Mouse (Mus musculus): Measurements from ENCODE around the gene Klhl2.

DNA sequence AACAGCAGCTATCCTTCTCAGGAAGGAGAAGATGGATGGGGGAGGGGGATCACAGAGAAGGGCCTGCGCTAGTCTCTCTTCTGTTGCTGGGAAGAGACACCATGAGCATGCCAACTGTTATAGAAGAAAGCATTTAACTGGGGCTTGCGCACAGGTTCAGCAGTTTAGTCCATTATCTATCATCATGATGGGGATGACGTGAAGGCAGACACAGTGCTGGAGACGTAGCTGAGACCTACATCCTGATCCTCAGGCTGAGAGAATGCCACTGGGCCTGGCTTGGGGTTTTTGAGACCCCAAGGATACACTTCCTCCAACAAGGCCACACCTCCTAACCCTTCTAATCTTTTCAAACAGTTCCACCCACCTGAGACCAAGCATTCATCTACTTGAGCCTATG is 38.7 kb downstream of the Klhl2 start:
- TF ChIP-seq TAL1 (IDR thresholded peaks at IDR 0.05; ENCODE audit: low read length) (no peak), GATA1 (IDR thresholded peaks at IDR 0.05; ENCODE audit: low read length) (no peak)

All from erythroblast, embryonic 14.5 days (primary cell).